Mouse (Mus musculus): ENCODE measurements at regions not wholly inside any gene's neighbourhood (a gene's known extent, or its start where the extent isn't known, plus 50 kb on each side); places are given as distances from the start of the nearest gene placed in this dataset.

DNA sequence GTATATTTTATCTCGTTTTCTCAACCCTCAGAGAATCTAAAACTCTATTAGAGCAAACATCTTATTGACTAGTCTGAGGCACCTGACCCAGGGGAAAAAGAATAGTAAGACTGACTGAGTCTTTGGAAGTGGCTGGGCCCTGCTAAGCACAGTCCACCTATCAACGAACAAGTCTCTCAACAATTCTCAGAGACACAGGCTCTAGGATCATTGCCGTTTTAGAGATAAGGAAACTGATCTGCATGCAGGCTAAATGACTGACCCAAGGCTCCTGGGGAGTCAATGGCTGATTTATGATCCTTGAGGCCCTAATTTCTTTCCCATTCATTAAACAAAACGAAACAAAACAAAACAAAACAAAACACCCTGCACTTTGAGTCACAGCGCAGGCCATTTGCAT, 150.4 kb upstream of the Slc24a2 start:
- 83% methylated on average over 5 of the region's 5 CpGs for WGBS
- no peak for DNase-seq (ENCODE audit: low spot score)

DNA sequence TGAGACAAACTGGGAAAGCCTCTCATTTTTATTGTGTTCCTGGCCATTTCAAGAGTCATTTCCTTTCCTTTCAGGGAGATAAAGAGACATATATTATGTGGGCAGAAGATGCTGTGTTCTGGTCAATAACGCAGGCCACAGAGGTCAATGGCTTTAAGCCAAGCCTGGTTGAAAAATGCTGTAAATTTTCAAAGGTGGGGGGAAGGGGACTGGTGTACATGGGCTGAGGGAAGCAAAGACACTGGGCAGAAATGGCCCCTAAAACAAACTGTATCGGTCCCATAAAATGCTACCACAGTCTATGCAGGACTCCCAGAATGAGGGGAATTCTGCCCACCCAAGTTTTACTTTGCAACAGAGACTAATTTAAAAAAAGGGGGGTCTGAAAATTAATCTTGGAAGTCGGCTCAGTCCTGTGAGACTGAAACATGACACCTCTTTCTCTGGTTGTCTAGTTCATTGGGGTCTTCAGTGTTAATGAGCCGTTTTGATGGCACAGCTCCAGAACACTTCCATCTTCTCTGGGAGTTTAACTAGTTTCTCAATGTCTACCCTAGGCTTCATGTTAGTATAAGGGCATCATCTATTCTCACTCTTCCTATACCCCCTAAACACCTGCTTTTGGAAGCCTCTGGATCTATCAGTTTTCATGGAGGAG, 149.4 kb upstream of the Slc24a2 start:
- Histone ChIP-seq H3K27me3 (ENCODE audit: insufficient read depth, poor library complexity, severe bottlenecking) (no peaks in the 10 kb centered on the region), H3K36me3 (no peaks in the 10 kb centered on the region), H3K4me3 (no peak overlapping the region), H3K4me1 (replicated peaks) (peaks cover 22% of the 10 kb centered on the region), H3K27ac (no peak overlapping the region), H3K9me3 (no peaks in the 10 kb centered on the region)
- DNase-seq (ENCODE audit: low spot score): no peak
- WGBS: 70% methylated on average over 4 of the region's 4 CpGs

More for the DNA sequence above, 150.4 kb upstream of the Slc24a2 start:
- H3K27me3 ChIP-seq (ENCODE audit: insufficient read depth, poor library complexity, severe bottlenecking): no peaks in the 10 kb centered on the region
- no peaks in the 10 kb centered on the region for H3K9me3 ChIP-seq
- H3K27ac ChIP-seq: no peak overlapping the region
- H3K4me1 ChIP-seq (replicated peaks): peaks cover 32% of the 10 kb centered on the region
- no peak overlapping the region for H3K4me3 ChIP-seq
- no peaks in the 10 kb centered on the region for H3K36me3 ChIP-seq

DNA sequence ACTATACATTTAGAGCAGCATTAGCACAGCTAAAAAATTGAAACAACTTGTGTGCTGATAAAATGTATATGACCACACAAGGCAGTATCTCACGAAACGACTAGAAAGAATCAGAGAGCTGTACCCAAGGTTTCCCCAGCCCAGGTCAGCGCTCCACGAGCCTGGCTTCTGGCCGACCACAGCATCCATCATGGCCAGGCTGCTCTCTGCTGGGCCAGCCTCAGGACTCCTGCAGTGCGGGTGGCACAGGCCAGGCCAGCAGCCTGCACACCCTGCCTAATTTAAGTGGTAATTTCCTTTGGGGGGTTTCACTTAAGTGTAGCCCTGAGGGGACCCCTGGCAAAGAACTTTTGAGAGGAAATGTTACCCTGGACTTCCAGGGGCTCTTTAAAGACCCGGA, 141.7 kb upstream of the Slc24a2 start:
- DNase-seq (ENCODE audit: low spot score): no peak
- 35% methylated on average over 7 of the region's 7 CpGs for WGBS
- peaks cover 19% of the 10 kb centered on the region; the same call in 1 of the 2 replicates for H3K27me3 ChIP-seq (ENCODE audit: insufficient read depth, poor library complexity, severe bottlenecking)
- peak overlapping the region; percentile 75 for H3K27ac ChIP-seq
- H3K4me1 ChIP-seq (replicated peaks): peaks cover 45% of the 10 kb centered on the region
- no peaks in the 10 kb centered on the region for H3K36me3 ChIP-seq
- no peaks in the 10 kb centered on the region for H3K9me3 ChIP-seq
- no peak overlapping the region for H3K4me3 ChIP-seq

GRCm38 (mm10) chr4:87369626-87370234, 139.5 kb upstream of the Slc24a2 start:
- peak; percentile 52 for DNase-seq (ENCODE audit: low spot score)
- Histone ChIP-seq H3K4me3 (peak overlapping the region; percentile 27; the same call in 1 of the 2 replicates), H3K36me3 (no peaks in the 10 kb centered on the region), H3K9me3 (no peaks in the 10 kb centered on the region), H3K27ac (peak overlapping the region; percentile 93), H3K27me3 (ENCODE audit: insufficient read depth, poor library complexity, severe bottlenecking) (peaks cover 19% of the 10 kb centered on the region; the same call in 1 of the 2 replicates), H3K4me1 (replicated peaks) (peaks cover 45% of the 10 kb centered on the region)
- 15% methylated on average over 14 of the region's 14 CpGs for WGBS

DNA sequence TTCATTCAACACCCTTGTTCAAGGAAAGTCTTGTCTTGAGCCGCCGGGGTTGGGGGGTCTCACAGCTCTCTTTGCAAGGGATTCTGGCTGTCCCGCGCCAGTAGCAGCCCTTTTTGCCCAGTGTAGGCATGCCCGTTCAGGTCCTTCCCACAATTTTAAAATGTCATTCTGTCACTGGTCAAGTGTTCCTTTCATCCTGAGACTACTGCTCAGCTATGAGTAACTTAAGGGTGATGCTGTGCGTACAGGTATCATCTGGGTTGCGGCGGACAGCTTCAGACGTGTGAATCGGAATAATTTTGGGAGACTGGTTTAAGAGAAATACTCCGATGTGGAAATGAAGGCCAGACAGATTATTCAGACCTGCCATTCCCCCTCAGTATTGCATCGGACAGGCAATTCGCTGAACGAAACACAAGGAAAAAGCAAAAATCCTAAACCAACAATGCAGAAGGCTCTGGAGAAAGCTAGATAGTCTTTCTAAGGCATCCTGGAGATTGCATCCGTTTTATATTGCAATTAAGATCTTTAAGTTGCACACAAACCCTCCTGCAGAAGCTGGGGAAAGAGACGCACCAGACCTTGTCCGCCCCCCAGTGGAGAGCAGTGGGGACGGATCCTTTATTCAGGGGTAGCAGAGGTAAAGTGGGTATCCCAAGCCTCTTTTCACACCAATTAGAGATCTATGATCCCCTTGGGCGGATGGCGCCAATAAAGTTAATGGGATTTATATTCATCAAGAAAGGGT, 138.3 kb upstream of the Slc24a2 start:
- Histone ChIP-seq H3K4me1 (replicated peaks) (peaks cover 45% of the 10 kb centered on the region), H3K27ac (peak overlapping the region; percentile 93), H3K9me3 (no peaks in the 10 kb centered on the region), H3K4me3 (peak overlapping the region; percentile 57), H3K36me3 (no peaks in the 10 kb centered on the region), H3K27me3 (ENCODE audit: insufficient read depth, poor library complexity, severe bottlenecking) (peaks cover 19% of the 10 kb centered on the region; the same call in 1 of the 2 replicates)
- peak; percentile 76 for DNase-seq (ENCODE audit: low spot score)
- WGBS: 6% methylated on average over 20 of the region's 20 CpGs

GRCm38 (mm10) chr4:87367732-87368412, 137.6 kb upstream of the Slc24a2 start:
- WGBS: 11% methylated on average over 19 of the region's 19 CpGs
- Histone ChIP-seq H3K4me3 (peak overlapping the region; percentile 57), H3K27me3 (ENCODE audit: insufficient read depth, poor library complexity, severe bottlenecking) (peaks cover 19% of the 10 kb centered on the region; the same call in 1 of the 2 replicates), H3K36me3 (no peaks in the 10 kb centered on the region), H3K9me3 (no peaks in the 10 kb centered on the region), H3K27ac (peak overlapping the region; percentile 93), H3K4me1 (replicated peaks) (peaks cover 37% of the 10 kb centered on the region)
- DNase-seq (ENCODE audit: low spot score): peak; percentile 89

DNA sequence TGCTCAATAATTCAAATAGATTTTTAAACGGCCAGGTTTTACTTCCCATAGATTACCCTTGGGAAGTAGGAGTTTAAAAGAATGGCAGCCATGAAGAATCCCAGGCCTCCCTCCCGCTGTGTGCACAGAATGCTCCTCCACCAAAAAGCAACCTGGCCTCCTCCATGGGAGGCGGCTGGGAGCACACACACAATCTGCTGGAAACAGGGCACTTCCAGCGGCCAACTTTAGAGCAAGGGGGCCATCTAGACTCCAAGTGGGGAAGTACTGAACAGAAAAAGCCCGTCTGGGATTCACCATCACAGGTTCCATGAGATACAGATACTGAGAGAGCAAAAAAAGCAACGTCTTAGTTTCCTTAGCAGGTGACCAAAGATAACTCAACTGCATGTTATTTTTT, 131.9 kb upstream of the Slc24a2 start:
- no peaks in the 10 kb centered on the region for H3K36me3 ChIP-seq
- no peak overlapping the region for H3K27ac ChIP-seq
- no peaks in the 10 kb centered on the region for H3K27me3 ChIP-seq (ENCODE audit: insufficient read depth, poor library complexity, severe bottlenecking)
- peak; percentile 47 for DNase-seq (ENCODE audit: low spot score)
- no peaks in the 10 kb centered on the region for H3K9me3 ChIP-seq
- 14% methylated on average over 6 of the region's 6 CpGs for WGBS
- H3K4me3 ChIP-seq: no peak overlapping the region
- H3K4me1 ChIP-seq (replicated peaks): no peaks in the 10 kb centered on the region

DNA sequence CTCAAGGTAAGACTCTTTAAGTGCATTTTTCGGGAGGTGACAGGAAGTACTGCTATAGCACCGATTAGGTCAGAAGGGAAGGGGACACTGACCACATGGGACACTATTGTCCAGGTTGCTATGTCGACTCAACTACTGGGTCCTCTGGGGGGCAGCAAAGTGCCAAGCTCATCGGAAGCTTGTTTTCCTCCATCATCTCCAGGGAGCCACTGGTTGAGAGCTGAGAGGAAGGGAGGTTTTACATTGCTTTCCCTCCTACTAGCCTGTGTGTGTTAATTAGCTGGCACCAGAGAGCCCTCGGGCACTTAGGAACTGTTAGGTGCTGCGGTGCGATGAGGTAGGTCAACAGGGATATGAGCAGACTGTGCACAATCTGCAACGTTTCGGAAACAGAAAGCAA, 129.2 kb upstream of the Slc24a2 start:
- no peaks in the 10 kb centered on the region for H3K36me3 ChIP-seq
- no peaks in the 10 kb centered on the region for H3K9me3 ChIP-seq
- no peak overlapping the region for H3K27ac ChIP-seq
- WGBS: 53% methylated on average over 9 of the region's 9 CpGs
- no peaks in the 10 kb centered on the region for H3K27me3 ChIP-seq (ENCODE audit: insufficient read depth, poor library complexity, severe bottlenecking)
- DNase-seq (ENCODE audit: low spot score): peak; percentile 26
- no peak overlapping the region for H3K4me3 ChIP-seq
- no peaks in the 10 kb centered on the region for H3K4me1 ChIP-seq (replicated peaks)

DNA sequence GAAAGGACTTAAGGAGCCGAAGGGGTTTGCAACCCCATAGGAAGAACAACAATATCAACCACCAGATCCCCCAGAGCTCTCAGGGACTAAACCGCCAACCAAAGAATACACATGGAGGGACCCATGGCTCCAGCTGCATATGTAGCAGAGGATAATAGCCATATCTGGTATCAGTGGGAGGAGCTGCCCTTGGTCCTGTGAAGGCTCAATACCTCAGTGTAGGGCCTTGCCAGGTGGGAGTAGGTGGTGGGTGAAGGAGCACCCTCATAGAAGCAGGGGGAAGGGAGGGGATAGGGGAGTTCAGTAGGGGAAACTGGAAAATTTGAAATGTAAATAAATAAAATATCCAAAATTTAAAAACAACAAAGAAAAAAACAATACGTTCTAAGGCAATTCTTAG, 128.7 kb upstream of the Slc24a2 start:
- DNase-seq (ENCODE audit: low spot score): no peak
- Histone ChIP-seq H3K9me3 (no peaks in the 10 kb centered on the region), H3K27me3 (ENCODE audit: insufficient read depth, poor library complexity, severe bottlenecking) (no peaks in the 10 kb centered on the region), H3K4me1 (replicated peaks) (no peaks in the 10 kb centered on the region), H3K27ac (no peak overlapping the region), H3K4me3 (no peak overlapping the region), H3K36me3 (no peaks in the 10 kb centered on the region)
- WGBS: 95% methylated on average over 3 of the region's 3 CpGs

GRCm38 (mm10) chr4:87332968-87333367, 102.7 kb upstream of the Slc24a2 start:
- H3K27ac ChIP-seq: no peak overlapping the region
- no peaks in the 10 kb centered on the region for H3K27me3 ChIP-seq (ENCODE audit: insufficient read depth, poor library complexity, severe bottlenecking)
- no peak overlapping the region for H3K4me3 ChIP-seq
- no peaks in the 10 kb centered on the region for H3K9me3 ChIP-seq
- WGBS: 93% methylated on average over 2 of the region's 2 CpGs
- no peak for DNase-seq (ENCODE audit: low spot score)
- H3K4me1 ChIP-seq (replicated peaks): peaks cover 9% of the 10 kb centered on the region
- H3K36me3 ChIP-seq: no peaks in the 10 kb centered on the region

GRCm38 (mm10) chr4:87329136-87329535, 98.9 kb upstream of the Slc24a2 start:
- Histone ChIP-seq H3K36me3 (no peaks in the 10 kb centered on the region), H3K27ac (no peak overlapping the region), H3K27me3 (ENCODE audit: insufficient read depth, poor library complexity, severe bottlenecking) (no peaks in the 10 kb centered on the region), H3K9me3 (no peaks in the 10 kb centered on the region), H3K4me3 (no peak overlapping the region), H3K4me1 (replicated peaks) (peaks cover 9% of the 10 kb centered on the region)
- no peak for DNase-seq (ENCODE audit: low spot score)
- WGBS: 78% methylated on average over 6 of the region's 6 CpGs

DNA sequence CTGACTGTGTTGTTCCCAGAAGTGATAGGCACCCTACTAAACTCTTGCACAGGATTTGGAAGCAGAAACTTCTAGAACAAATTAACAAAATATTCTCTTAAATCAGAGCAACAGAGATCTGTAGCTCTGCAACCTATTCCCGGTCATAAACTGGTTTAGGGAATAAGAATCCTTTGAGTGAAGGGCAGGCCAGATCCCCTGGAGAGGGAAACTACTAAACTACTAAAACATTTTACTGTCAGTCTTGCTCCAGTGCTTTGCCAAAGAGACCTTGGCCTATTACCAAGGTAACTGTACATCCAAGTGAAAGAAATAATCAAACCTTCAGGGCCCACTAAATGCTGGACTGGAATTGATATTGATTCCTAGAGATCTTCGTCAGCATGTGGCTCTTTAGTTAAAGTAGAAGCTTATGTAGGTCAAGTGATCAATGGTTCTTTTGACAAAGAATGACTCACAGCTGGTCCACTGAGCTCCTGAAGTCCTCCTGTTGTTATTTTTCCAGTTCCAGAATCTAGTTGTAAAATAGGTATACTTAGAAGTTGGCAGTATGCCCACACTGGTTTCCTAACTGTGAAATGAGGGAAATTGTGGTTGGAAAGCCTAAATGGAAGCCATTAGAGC, 91.6 kb upstream of the Slc24a2 start:
- no peaks in the 10 kb centered on the region for H3K4me1 ChIP-seq (replicated peaks)
- no peak overlapping the region for H3K27ac ChIP-seq
- H3K9me3 ChIP-seq: no peaks in the 10 kb centered on the region
- no peak for DNase-seq (ENCODE audit: low spot score)
- H3K4me3 ChIP-seq: no peak overlapping the region
- no peaks in the 10 kb centered on the region for H3K36me3 ChIP-seq
- H3K27me3 ChIP-seq (ENCODE audit: insufficient read depth, poor library complexity, severe bottlenecking): no peaks in the 10 kb centered on the region
- WGBS: 87% methylated on average over 2 of the region's 2 CpGs

Measured in hindbrain, embryonic 10.5 days (tissue).